Mouse (Mus musculus) hindbrain, embryonic 15.5 days (tissue): ENCODE measurements around the gene Lpcat1. TPM values are rescaled to one million over a fixed set of nuclear protein-coding genes. Genes with fewer than 3 reads are reported as not detected.

Experiments used
- ATAC-seq: fragments of 200-750 bp; cut with Nextera tagmentation; 2 replicates; pipeline ENCODE4 v1.8.0; 2017; ENCODE audit warnings: low read depth, moderate number of reproducible peaks, moderate TSS enrichment; ENCODE audit not compliant: low FRiP score
- H3K27ac ChIP-seq: fragments of 300-500 bp; sonication (generic); replicated peaks from 2 replicates; pipeline ENCODE4 v1.5.1; 2015; ENCODE audit warnings: mild to moderate bottlenecking, inconsistent platforms
- H3K27me3 ChIP-seq: fragments of 300-500 bp; sonication (generic); 2 replicates; pipeline ENCODE4 v1.6.1; 2015; ENCODE audit warnings: control low read depth, inconsistent platforms
- H3K36me3 ChIP-seq: fragments of 300-500 bp; sonication (generic); 2 replicates; pipeline ENCODE4 v1.6.1; 2015; ENCODE audit warnings: control low read depth, inconsistent platforms
- H3K4me1 ChIP-seq: fragments of 300-500 bp; sonication (generic); replicated peaks from 2 replicates; pipeline ENCODE4 v1.6.1; 2015; ENCODE audit warnings: control low read depth, inconsistent platforms
- H3K4me2 ChIP-seq: fragments of 300-500 bp; sonication (generic); 2 replicates; pipeline ENCODE4 v1.6.1; 2015; ENCODE audit warnings: moderate library complexity, mild to moderate bottlenecking, inconsistent platforms
- H3K4me3 ChIP-seq: fragments of 300-500 bp; sonication (generic); 2 replicates; pipeline ENCODE4 v1.5.1; 2015; ENCODE audit warnings: mild to moderate bottlenecking, inconsistent platforms
- H3K9ac ChIP-seq: fragments of 300-500 bp; sonication (generic); 2 replicates; pipeline ENCODE4 v1.6.1; 2015; ENCODE audit warnings: inconsistent platforms
- H3K9me3 ChIP-seq: fragments of 300-500 bp; sonication (generic); 2 replicates; pipeline ENCODE4 v1.6.1; 2016; ENCODE audit warnings: control low read depth, inconsistent platforms
- WGBS: fragments of 180-500 bp; shearing (Covaris S2); methylation state at CpG from one replicate; pipeline ENCODE4 v1.1.7; 2015; 5-methylcytosine and 5-hydroxymethylcytosine counted together
- polyA plus RNA-seq: library from polyadenylated mRNA; unstranded; fragments of >200 nt; fragmentation: Nextera tagmentation; extraction: Ambion mirVana; gene quantifications from 2 replicates; pipeline ENCODE4 v1.2.1, GENCODE M21; 2015

The Lpcat1 gene
- polyA plus RNA-seq, 1 experiment from 2014 or later: 74.3 TPM

- WGBS: 60% methylated on average over 13 of the region's 13 CpGs
- Histone ChIP-seq H3K36me3 (peaks cover 55% of the 10 kb centered on the region), H3K9ac (no peak overlapping the region), H3K27ac (no peak overlapping the region), H3K27me3 (no peaks in the 10 kb centered on the region), H3K4me2 (no peak overlapping the region), H3K4me1 (no peaks in the 10 kb centered on the region), H3K4me3 (no peak overlapping the region), H3K9me3 (no peaks in the 10 kb centered on the region)
- peak; percentile 78 for ATAC-seq
These were observed 46.0 kb downstream of the Lpcat1 start for GRCm38 (mm10) chr13:73512776-73513673.

GRCm38 (mm10) chr13:73516886-73517285 is 49.9 kb downstream of the Lpcat1 start:
- no peak overlapping the region for H3K9ac ChIP-seq
- H3K27ac ChIP-seq: no peak overlapping the region
- no peaks in the 10 kb centered on the region for H3K27me3 ChIP-seq
- no peak overlapping the region for H3K4me3 ChIP-seq
- H3K4me2 ChIP-seq: no peak overlapping the region
- peaks cover 40% of the 10 kb centered on the region for H3K36me3 ChIP-seq
- no peaks in the 10 kb centered on the region for H3K9me3 ChIP-seq
- H3K4me1 ChIP-seq: no peaks in the 10 kb centered on the region
- 75% methylated on average over 4 of the region's 4 CpGs for WGBS
- ATAC-seq: no peak

- no peak overlapping the region for H3K27ac ChIP-seq
- H3K4me1 ChIP-seq: peaks cover 11% of the 10 kb centered on the region
- no peak overlapping the region for H3K9ac ChIP-seq
- no peak overlapping the region for H3K4me2 ChIP-seq
- no peaks in the 10 kb centered on the region for H3K9me3 ChIP-seq
- H3K4me3 ChIP-seq: no peak overlapping the region
- no peak for ATAC-seq
- WGBS: 93% methylated on average over 3 of the region's 3 CpGs
- H3K27me3 ChIP-seq: peaks cover 45% of the 10 kb centered on the region
- H3K36me3 ChIP-seq: no peaks in the 10 kb centered on the region
These were observed 66.7 kb downstream of the Lpcat1 start for GRCm38 (mm10) chr13:73533716-73534115.

GRCm38 (mm10) chr13:73535287-73535686 is 68.3 kb downstream of the Lpcat1 start:
- peaks cover 45% of the 10 kb centered on the region for H3K27me3 ChIP-seq
- WGBS: 67% methylated on average over 3 of the region's 3 CpGs
- no peak overlapping the region for H3K4me2 ChIP-seq
- no peak overlapping the region for H3K27ac ChIP-seq
- no peak overlapping the region for H3K9ac ChIP-seq
- no peak for ATAC-seq
- no peaks in the 10 kb centered on the region for H3K9me3 ChIP-seq
- peaks cover 11% of the 10 kb centered on the region for H3K4me1 ChIP-seq
- no peak overlapping the region for H3K4me3 ChIP-seq
- no peaks in the 10 kb centered on the region for H3K36me3 ChIP-seq

- peak; percentile 63; the same call in 1 of the 2 replicates for ATAC-seq
- Histone ChIP-seq H3K4me3 (peak within 1 kb of the TSS; percentile 45), H3K4me2 (peak within 1 kb of the TSS; percentile 92), H3K4me1 (peaks cover 11% of the 10 kb centered on the region), H3K9ac (peak within 1 kb of the TSS; percentile 46), H3K27me3 (peaks cover 45% of the 10 kb centered on the region), H3K9me3 (no peaks in the 10 kb centered on the region), H3K36me3 (no peaks in the 10 kb centered on the region), H3K27ac (no peak within 1 kb of the TSS)
- WGBS: 1% methylated on average over 26 of the region's 26 CpGs
These were observed 69.4 kb downstream of the Lpcat1 start, which contains the start of gene Slc6a3 for GRCm38 (mm10) chr13:73536403-73536821. Gene Slc6a3, plus strand, starts transcription at chr13:73536747.

GRCm38 (mm10) chr13:73536824-73537223 is 69.8 kb downstream of the Lpcat1 start:
- Histone ChIP-seq H3K4me1 (peaks cover 11% of the 10 kb centered on the region), H3K36me3 (no peaks in the 10 kb centered on the region), H3K9me3 (no peaks in the 10 kb centered on the region), H3K4me2 (peak overlapping the region; percentile 92), H3K27me3 (peaks cover 45% of the 10 kb centered on the region), H3K9ac (peak overlapping the region; percentile 46), H3K4me3 (peak overlapping the region; percentile 45), H3K27ac (no peak overlapping the region)
- WGBS: 20% methylated on average over 13 of the region's 13 CpGs
- ATAC-seq: no peak; the same call in 1 of the 2 replicates

GRCm38 (mm10) chr13:73564201-73564600 is 97.2 kb downstream of the Lpcat1 start:
- Histone ChIP-seq H3K27ac (no peak overlapping the region), H3K4me2 (no peak overlapping the region), H3K4me3 (no peak overlapping the region), H3K36me3 (no peaks in the 10 kb centered on the region), H3K4me1 (no peaks in the 10 kb centered on the region), H3K9ac (no peak overlapping the region), H3K27me3 (no peaks in the 10 kb centered on the region), H3K9me3 (no peaks in the 10 kb centered on the region)
- WGBS: 92% methylated on average over 5 of the region's 5 CpGs
- no peak for ATAC-seq

Other genes with a start within 250 kb of the Lpcat1 start
- gene Irx4, start 206.7 kb upstream of the Lpcat1 start, polyA plus RNA-seq: 3.6 and 5.7 TPM in 2 replicates
- gene Mrpl36, start 138.7 kb upstream of the Lpcat1 start, polyA plus RNA-seq: 81.1 and 88.8 TPM in 2 replicates
- gene Ndufs6, start 138.7 kb upstream of the Lpcat1 start, polyA plus RNA-seq: 437 and 439 TPM in 2 replicates
- 0.23 and 0.33 TPM in 2 replicates for gene Slc6a3, start 69.5 kb downstream of the Lpcat1 start, polyA plus RNA-seq
- gene Clptm1l, start 136.8 kb downstream of the Lpcat1 start, polyA plus RNA-seq: 140 and 141 TPM in 2 replicates
- 6.4 and 7.0 TPM in 2 replicates for gene Tert, start 159.7 kb downstream of the Lpcat1 start, polyA plus RNA-seq
- gene Slc6a18, start 210.8 kb downstream of the Lpcat1 start, polyA plus RNA-seq: not detected in 2 replicates
- 0.12 and 0.22 TPM in 2 replicates for gene Slc6a19, start 237.7 kb downstream of the Lpcat1 start, polyA plus RNA-seq